Mouse (Mus musculus): Measurements from ENCODE around the gene Patz1.

GRCm38 (mm10) chr11:3278351-3278750 lies 10.3 kb upstream of the Patz1 start:
- TF ChIP-seq CTCF (conservative IDR thresholded peaks at IDR 0.05; ENCODE audit: low read length) (no peak), NANOG (IDR thresholded peaks at IDR 0.05; ENCODE audit: borderline replicate concordance, low read length) (no peak), POU5F1 (IDR thresholded peaks at IDR 0.05; ENCODE audit: borderline replicate concordance, low read length) (no peak)
